Mouse (Mus musculus): Measurements from ENCODE around the gene Gtf2ird2.

Gene Gtf2ird2

GRCm38 (mm10) chr5:134183162-134183561 is 657 bp upstream of the Gtf2ird2 start:
- DNase-seq = no peak

GRCm38 (mm10) chr5:134186059-134186458 is 2.2 kb downstream of the Gtf2ird2 start:
- no peak for DNase-seq

GRCm38 (mm10) chr5:134186961-134187731 is 3.3 kb downstream of the Gtf2ird2 start:
- DNase-seq = peak; percentile 51 to 70

GRCm38 (mm10) chr5:134188571-134188970 is 4.8 kb downstream of the Gtf2ird2 start:
- DNase-seq = no peak

DNA sequence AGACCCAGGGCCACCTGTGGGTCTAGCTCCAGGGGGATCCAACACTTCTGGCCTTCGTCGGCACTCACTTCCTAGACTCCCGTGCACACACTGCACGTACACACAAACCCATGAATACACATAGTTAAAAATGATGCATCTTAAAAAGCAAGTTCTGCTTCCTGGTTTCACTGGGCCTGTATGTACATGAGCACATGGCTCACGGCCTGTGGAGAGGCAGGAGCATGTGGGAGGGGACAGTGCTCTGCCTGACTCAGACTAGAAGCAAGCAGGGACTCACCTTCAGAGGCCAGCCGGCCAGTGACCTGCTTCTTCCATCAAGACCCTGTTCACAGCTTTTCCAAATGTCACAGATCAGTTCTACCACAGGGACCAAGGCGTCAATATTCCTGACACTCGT is 9.8 kb downstream of the Gtf2ird2 start:
- DNase-seq = no peak

DNA sequence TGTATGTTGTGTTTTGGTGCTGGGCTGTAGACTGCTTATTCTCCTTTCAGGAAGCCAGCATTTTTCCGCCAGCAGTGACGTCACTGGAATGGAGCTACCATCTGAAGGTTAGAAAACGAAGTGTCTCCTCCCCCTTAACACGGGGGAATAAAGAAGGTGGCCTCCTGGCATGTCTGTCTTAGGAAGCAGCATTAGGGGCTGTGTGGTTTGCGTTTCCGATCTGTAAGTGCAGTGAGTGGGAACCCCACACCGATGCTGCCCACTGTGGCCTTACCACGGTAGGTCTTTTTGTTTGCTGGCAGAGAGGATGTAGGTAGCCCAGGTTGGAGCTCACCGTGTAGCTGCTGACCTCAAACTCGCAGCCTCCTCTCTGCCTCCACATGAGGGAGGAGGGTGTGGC is 22.9 kb downstream of the Gtf2ird2 start:
- no peak for DNase-seq

DNA sequence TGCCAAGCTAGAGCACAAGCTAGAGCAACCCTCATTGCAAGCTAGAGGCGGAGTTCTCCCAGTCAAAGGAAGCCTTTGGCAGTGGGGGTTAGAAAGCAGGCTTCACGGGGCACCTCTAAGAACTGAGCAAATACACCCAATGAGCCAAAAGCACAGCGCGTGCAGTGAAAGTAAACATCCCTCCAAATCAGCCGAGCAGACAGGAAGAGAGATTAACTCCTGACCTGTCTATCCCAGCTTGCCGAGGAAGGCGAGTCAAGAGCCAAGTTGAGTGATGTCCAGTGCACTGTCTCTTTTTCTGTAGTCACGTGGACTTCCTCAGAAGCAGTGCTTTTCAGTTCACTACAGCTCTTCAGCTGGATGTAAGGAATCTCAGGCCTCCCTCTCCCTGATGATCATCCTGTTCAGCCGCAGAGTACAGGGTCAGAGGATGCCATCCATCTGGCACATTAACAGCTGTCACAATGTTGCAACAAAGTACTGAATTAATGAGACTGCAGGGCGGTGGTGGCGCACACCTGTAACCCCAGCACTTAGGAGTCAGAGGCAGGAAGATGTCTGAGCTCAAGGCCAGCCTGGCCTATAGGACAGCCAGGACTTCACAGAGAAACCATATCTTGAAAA is 26.2 kb downstream of the Gtf2ird2 start:
- no peak for DNase-seq

- DNase-seq = peak in 1 of 2 experiments; percentile 26
Measured at GRCm38 (mm10) chr5:134214021-134214806, 30.4 kb downstream of the Gtf2ird2 start.

DNA sequence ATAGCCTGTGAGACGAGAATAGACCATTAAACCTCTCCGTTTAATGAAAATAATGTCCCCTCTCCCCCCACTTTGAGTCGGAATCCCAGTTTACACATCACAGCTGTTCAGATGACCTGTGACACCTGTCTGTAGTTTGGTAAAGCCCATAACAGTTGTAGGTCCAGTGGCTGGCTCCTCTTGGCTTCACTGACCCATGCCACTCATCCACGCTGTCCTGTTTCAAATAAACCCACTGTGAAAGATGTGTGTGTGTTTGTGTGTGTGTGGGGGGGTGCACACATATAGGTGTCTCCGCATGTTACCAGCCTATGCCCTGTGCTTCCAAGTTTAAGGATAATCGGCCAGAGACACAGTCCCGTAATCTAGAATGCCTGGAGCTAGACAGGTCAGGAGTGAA is 34.1 kb downstream of the Gtf2ird2 start:
- DNase-seq = no peak

DNA sequence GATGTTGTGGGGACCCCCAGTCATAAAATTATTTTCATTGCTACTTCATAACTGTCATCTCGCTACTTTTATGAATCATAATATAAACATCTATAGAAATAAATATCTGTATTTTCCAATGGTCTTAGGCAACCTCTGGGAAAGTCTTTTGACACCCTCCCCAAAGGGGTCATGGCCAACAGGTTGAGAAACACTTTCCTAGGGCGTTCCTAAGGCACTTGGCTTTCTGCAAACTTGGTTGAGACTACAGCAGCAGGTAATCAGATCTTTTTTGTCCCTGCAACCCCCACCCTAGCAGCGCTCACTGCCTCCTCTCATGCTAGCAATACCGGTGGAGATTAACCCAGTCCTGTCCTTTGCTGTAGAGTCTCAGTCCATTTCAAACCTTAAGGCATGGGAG is 37.5 kb downstream of the Gtf2ird2 start:
- DNase-seq = no peak

DNA sequence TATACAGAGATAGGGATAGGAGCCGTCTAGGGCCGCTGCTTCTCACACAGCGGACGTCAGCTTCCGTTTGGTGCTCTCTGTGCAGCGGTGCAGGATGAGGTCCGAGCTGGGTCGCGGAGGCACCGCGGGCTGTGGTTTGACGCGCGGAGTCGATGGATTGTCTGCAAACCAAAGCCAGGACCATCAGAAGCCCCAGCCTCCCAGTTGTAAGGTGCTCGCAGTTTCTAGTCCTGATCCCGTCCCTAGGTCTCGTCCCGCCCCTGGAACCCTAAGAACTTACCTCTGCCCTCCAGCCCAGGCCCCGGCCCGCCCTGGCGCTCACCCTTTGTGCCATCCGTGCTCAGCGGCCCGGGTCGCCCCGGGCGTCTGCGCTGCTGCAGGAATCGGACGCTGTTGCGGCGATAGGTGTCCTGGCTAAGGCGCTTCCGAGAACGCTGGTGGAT is 37.9 kb downstream of the Gtf2ird2 start:
- DNase-seq = no peak

DNA sequence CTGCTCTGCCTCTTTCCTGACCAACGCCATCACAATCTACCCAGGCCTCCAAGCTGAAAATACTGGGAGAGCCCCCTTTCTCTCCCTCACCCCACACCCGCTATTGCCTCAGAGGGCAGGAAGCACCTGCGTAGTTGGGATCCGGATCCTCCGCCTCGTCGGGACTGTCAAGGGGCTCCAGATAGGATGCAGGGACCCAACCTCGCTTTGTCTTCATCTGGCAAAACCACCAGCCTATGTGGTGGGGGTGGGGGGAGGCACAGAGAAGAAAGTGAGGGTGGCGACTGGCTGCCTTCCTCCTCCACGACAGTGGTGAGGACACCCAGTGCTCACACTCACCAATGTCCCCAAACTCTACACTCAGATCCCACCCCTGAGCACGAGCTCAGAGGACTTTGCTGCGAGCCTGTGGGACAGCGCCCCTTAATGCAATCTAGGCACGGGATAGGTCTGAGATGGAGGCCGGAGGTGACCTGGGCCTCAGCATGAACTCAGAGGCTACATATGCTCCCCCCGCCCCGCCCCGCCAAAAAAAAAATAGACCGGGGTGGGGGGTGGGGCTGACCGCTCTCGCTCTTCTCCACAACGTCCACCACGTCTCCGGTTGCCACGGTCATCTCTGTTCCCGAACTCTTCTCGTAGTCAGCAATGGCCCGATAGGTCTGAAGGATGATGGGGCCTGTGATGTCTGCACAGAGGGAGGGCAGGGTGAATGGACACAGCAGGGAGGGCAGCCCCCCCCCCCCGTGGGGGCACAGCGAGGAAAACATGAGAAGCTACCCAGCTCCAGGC is 41.5 kb downstream of the Gtf2ird2 start:
- no peak for DNase-seq

GRCm38 (mm10) chr5:134226946-134227345 is 43.1 kb downstream of the Gtf2ird2 start:
- DNase-seq = no peak

GRCm38 (mm10) chr5:134227574-134228248 is 43.9 kb downstream of the Gtf2ird2 start:
- peak in 1 of 2 experiments; percentile 63 for DNase-seq

- DNase-seq = no peak
Measured at GRCm38 (mm10) chr5:134228249-134228638, 44.4 kb downstream of the Gtf2ird2 start.

DNA sequence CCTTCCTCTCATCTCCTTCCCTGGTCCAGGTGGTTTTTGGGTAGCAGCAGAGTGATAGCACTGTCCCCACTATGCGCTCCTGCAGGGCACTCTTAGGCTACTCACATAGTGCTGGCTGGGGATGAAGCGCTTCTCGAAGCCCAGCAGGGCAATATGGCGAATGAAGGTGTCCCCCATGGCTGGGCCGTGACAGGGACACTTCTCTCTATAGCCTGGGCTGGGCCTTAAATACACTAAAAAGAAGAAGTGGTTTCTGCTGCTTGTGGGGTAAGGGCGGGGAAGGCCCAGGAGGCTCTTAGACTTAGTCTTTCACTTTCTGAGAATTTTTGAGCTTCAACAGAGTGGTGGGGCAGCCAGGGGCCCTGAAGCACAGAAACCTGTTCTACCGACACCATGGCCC is 45.6 kb downstream of the Gtf2ird2 start, which contains the start of gene Ncf1:
Gene Ncf1, minus strand, starts transcription at position 235 of the 400 bp plus-strand sequence.
- DNase-seq = peak; percentile 66 to 72

GRCm38 (mm10) chr5:134231376-134231775 is 47.6 kb downstream of the Gtf2ird2 start:
- peak in 1 of 2 experiments; percentile 29 for DNase-seq

DNA sequence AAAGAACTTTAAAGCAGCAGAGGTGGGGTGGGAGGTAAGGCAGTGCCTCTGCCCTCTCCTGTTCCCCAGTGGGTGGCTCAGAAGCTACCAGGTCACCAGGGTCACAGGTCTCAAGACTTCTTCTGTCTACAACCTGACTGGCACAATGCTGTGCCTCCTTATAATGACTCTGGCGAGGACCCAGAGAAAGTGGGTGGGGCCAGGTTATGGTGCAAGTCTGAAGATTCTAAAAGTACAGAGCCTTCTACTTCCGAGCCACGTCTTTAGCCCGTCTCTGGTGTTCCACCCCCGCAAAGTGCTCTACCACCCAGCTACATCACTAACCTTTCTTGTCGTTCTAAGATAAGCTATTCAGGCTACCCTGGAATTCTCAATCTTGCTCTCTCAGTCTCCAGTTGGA is 48.3 kb downstream of the Gtf2ird2 start:
- peak; percentile 50 to 55 for DNase-seq

GRCm38 (mm10) chr5:134232568-134232967 is 48.7 kb downstream of the Gtf2ird2 start:
- DNase-seq = peak; percentile 66 to 82

- peak in 1 of 2 experiments; percentile 33 for DNase-seq
Measured at GRCm38 (mm10) chr5:134233244-134233651, 49.4 kb downstream of the Gtf2ird2 start.

DNA sequence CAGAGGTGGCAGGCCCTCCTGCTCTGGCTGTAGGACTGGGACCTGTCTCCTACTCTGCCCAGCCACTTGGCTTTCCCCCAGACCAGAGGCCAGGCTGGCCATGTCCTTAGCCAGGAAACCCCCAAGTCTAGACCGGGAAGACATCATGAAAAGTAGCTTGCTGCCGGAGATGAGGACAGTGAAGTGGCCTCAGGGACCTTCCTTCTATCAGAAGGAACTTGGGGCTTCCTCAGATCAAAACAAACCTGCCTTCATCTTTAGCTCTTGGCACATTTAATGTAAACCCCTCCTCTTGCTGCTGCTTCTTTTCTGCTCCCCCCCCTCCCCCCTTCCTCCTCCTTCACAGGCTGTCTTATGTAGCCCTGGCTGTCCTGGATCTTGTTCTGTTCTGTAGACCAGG is 50.4 kb downstream of the Gtf2ird2 start:
- DNase-seq = peak in 1 of 2 experiments; percentile 27

DNA sequence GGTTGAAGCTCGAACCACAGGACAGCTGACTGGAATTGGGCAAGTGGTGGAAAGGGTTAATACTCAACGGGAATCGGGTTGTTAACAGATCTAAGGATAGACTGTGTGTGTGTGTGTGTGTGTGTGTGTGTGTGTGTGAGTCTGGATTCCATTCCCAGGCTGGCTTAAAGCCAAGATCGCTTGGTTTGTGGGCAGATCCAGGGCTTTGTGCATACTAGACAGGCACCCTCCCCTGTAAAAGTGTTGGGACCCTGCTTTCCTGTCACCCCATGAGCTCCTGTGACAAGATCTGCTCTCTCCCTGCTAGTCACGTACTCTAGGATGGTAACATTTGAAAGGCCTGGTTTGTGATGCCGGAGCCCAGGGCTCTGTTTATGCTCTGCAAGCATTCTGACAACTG is 51.3 kb downstream of the Gtf2ird2 start:
- DNase-seq = no peak

Measured in spleen, adult 18-20 months (tissue).